Mouse (Mus musculus) embryonic facial prominence, embryonic 14.5 days (tissue): Measurements from ENCODE around the gene Lix1l. TPM values are rescaled to one million over a fixed set of nuclear protein-coding genes. Genes with fewer than 3 reads are reported as not detected.

Experiments
- ATAC-seq: fragments of 200-750 bp; cut with Nextera tagmentation; 2 replicates; pipeline ENCODE4 v1.8.0; 2017; ENCODE audit warnings: low read depth, moderate number of reproducible peaks, moderate TSS enrichment
- DNase-seq: peaks from one replicate; pipeline ENCODE4 v3.0.0-alpha.2; 2015; ENCODE audit warnings: low spot score
- H3K27ac ChIP-seq: fragments of 300-500 bp; sonication (generic); replicated peaks from 2 replicates; pipeline ENCODE4 v1.5.1; 2014; ENCODE audit warnings: low read depth, mild to moderate bottlenecking, low read length, moderate library complexity
- H3K27me3 ChIP-seq: fragments of 300-500 bp; sonication (generic); replicated peaks from 2 replicates; pipeline ENCODE4 v1.6.1; 2014; ENCODE audit warnings: low read length; ENCODE audit not compliant: control insufficient read depth, insufficient read depth
- H3K36me3 ChIP-seq: fragments of 300-500 bp; sonication (generic); 2 replicates; pipeline ENCODE4 v1.6.1; 2014; ENCODE audit warnings: low read length, mixed read lengths; ENCODE audit not compliant: control insufficient read depth, insufficient read depth
- H3K4me1 ChIP-seq: fragments of 300-500 bp; sonication (generic); 2 replicates; pipeline ENCODE4 v1.6.1; 2014; ENCODE audit warnings: antibody characterized with exemption, low read length; ENCODE audit not compliant: control insufficient read depth, insufficient read depth
- H3K4me2 ChIP-seq: fragments of 300-500 bp; sonication (generic); 2 replicates; pipeline ENCODE4 v1.6.1; 2014; ENCODE audit warnings: low read depth, mild to moderate bottlenecking, low read length, moderate library complexity, mixed read lengths
- H3K4me3 ChIP-seq: fragments of 300-500 bp; sonication (generic); 2 replicates; pipeline ENCODE4 v1.5.1; 2014; ENCODE audit warnings: low read depth, mild to moderate bottlenecking, low read length
- H3K9ac ChIP-seq: fragments of 300-500 bp; sonication (generic); 2 replicates; pipeline ENCODE4 v1.6.1; 2014; ENCODE audit warnings: low read depth, mild to moderate bottlenecking, low read length, moderate library complexity, mixed read lengths
- H3K9me3 ChIP-seq: fragments of 300-500 bp; sonication (generic); 2 replicates; pipeline ENCODE4 v1.6.1; 2016; ENCODE audit warnings: low read length; ENCODE audit not compliant: control insufficient read depth
- WGBS: fragments of 180-500 bp; shearing (Covaris S2); extraction: QIAGEN DNeasy Blood & Tissue Kit; methylation state at CpG from one replicate; pipeline ENCODE4 v1.1.7; 2014; 5-methylcytosine and 5-hydroxymethylcytosine counted together
- polyA plus RNA-seq: library from polyadenylated mRNA; unstranded; fragments of >200 nt; fragmentation: Nextera tagmentation; extraction: Ambion mirVana; gene quantifications from 2 replicates; pipeline ENCODE4 v1.2.1, GENCODE M21; 2014

The Lix1l gene
- polyA plus RNA-seq, 1 experiment from 2014 or later = 10.1 TPM

DNA sequence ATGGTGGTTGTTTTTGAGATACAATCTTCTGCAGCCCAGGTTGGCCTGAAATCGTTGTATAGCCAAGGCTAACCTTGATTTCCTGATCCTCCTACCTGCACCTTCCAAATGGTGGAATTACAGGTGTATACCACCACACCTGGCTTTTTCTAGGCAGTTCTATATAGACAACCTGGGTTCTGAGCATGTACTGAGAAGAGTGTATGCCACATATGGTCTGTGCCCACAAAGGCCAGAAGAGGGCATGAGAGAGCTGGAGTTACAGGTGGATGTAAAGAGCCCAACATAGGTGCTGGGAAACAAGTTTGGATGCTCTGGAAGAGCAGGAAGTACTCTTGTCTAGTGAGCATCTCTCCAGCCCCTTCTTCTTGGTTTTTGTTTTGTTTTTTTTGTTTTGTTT lies 66.4 kb downstream of the Lix1l start:
- Histone ChIP-seq H3K27me3 (no peaks in the 10 kb centered on the region), H3K9ac (no peak overlapping the region), H3K9me3 (no peaks in the 10 kb centered on the region), H3K4me2 (no peak overlapping the region), H3K4me1 (0 out of 2 replicates have a peak, but pooled peaks cover 9% of the 10 kb centered on the region), H3K4me3 (no peak overlapping the region), H3K36me3 (no peaks in the 10 kb centered on the region), H3K27ac (no peak overlapping the region)
- 34% methylated on average over 1 of the region's 1 CpGs for WGBS
- ATAC-seq = no peak
- no peak for DNase-seq

DNA sequence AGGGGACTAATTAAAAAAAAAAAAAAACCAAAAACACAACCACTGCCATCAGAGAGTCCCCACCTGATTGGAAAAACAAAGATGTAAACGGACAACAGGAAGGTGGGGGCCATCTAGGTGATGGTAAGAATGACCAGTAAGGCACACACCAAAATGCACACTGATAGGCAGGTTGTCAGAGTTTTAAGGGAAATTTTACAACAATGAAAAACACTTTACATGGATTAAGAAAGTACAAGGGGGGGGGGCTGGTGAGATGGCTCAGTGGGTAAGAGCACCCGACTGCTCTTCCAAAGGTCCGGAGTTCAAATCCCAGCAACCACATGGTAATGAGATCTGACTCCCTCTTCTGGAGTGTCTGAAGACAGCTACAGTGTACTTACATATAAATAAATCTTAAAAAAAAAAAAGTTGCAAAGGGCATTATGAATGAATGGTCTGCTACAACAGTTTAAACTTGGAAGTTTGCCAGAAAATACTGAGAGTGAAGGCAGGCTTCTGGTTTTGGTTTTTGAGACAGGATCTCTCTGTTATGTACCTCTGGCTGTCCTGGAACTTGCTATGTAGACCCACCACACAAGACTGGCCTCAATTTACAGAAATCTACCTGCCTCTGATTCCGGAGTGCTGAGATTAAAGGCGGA lies 67.6 kb downstream of the Lix1l start:
- no peaks in the 10 kb centered on the region for H3K36me3 ChIP-seq
- 0 out of 2 replicates have a peak, but pooled peaks cover 6% of the 10 kb centered on the region for H3K4me1 ChIP-seq
- ATAC-seq (no peak), DNase-seq (no peak)
- H3K9ac ChIP-seq = no peak overlapping the region
- no peak overlapping the region for H3K27ac ChIP-seq
- H3K4me3 ChIP-seq = no peak overlapping the region
- no peaks in the 10 kb centered on the region for H3K9me3 ChIP-seq
- no peak overlapping the region for H3K4me2 ChIP-seq
- WGBS = 93% methylated on average over 5 of the region's 5 CpGs
- H3K27me3 ChIP-seq = no peaks in the 10 kb centered on the region

DNA sequence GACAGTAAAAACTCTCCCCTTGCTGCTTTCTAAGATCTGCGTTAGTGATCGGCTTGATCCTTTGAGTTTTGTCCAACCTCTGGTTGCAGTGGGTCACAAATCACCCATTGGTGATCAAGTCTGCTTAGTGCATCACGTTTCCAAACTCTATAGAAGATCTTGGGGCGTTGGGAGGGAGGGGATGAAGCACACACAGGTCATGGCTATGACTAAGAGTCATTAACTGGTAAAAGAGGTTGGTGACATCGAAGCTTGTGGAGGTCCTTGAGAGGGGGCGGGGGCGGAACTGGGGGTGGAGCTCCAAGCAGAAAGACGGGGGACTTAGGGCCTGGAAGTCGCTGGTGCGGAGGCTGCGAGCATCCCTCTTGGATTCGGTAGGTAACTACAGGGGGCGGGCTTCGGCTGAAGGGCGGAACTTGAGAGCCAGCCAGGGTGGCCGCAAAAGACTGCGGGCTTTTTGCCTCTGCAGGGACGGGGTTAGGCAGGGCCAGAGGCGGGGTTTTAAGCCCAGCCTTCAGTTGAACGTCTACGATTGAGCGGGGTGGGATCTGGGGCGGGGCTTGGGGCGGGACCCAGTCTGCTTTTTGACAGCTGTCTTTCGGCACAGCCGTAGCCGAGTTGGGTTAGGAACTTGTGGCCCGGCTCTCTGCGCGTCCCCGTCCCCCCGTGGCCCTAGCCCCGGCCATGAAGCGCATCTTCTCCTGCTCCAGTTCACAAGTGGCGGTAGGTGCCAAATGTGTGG lies 68.9 kb downstream of the Lix1l start, which contains the start of gene Ankrd35:
Gene Ankrd35 (plus strand): TSS at position 405 of the 742 bp plus-strand sequence.
- WGBS = 6% methylated on average over 29 of the region's 35 CpGs
- H3K4me3 ChIP-seq = peak within 1 kb of the TSS; percentile 40
- H3K4me2 ChIP-seq = peak within 1 kb of the TSS; percentile 62
- no peaks in the 10 kb centered on the region for H3K9me3 ChIP-seq
- H3K27me3 ChIP-seq = no peaks in the 10 kb centered on the region
- no peaks in the 10 kb centered on the region for H3K36me3 ChIP-seq
- H3K27ac ChIP-seq = no peak within 1 kb of the TSS
- H3K9ac ChIP-seq = peak within 1 kb of the TSS; percentile 37; the same call in 1 of the 2 replicates
- ATAC-seq = peak; percentile 98
- peak; percentile 95 for DNase-seq
- H3K4me1 ChIP-seq = peaks cover 9% of the 10 kb centered on the region

DNA sequence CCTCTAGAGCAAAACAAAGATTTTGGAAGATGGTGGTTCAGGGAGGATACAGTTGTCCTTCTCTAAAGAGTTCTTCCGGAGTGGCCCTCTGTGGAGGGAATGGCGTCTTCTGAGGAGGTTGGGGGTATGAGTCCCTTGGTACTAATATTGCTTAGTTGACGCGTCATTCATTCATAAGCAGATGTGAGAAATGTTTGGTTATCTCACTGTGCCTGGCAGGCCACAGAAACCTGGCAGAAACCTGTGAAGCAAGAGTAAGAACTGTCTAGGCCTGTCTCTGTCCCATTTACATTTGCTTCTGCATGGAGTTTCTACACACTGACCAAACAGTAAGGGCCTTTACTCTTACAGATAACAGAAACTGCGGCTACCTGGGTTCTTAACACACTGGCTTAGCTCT lies 70.6 kb downstream of the Lix1l start:
- ATAC-seq = no peak
- H3K9me3 ChIP-seq = no peaks in the 10 kb centered on the region

DNA sequence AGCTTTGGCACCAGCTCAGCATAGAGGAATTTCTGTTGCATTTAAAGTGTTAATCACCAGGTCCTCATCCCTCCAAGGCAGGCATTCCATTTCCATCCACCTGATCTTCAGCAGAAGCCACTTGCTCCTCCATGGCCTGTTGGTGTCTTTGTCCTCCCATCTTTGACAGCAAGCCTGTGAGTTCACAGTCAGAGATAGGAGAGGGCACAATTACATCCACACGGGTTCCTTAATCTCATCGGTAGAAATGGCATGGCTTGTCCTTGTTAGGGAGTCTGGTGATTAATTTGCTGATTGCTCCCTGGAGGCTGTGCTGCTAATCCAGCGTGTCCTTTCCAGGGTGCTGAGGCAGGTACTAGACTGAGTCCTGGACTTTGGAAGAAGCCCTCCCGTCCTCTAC lies 72.6 kb downstream of the Lix1l start:
- no peak overlapping the region for H3K27ac ChIP-seq
- H3K4me1 ChIP-seq = peaks cover 9% of the 10 kb centered on the region
- H3K36me3 ChIP-seq = no peaks in the 10 kb centered on the region
- H3K4me3 ChIP-seq = no peak overlapping the region
- H3K9me3 ChIP-seq = no peaks in the 10 kb centered on the region
- 57% methylated on average over 4 of the region's 4 CpGs for WGBS
- H3K27me3 ChIP-seq = no peaks in the 10 kb centered on the region
- no peak overlapping the region for H3K9ac ChIP-seq
- H3K4me2 ChIP-seq = no peak overlapping the region
- DNase-seq (no peak), ATAC-seq (no peak)

More for the DNA sequence above, 70.6 kb downstream of the Lix1l start:
- 95% methylated on average over 5 of the region's 5 CpGs for WGBS
- DNase-seq = no peak
- Histone ChIP-seq H3K36me3 (no peaks in the 10 kb centered on the region), H3K9ac (no peak overlapping the region), H3K27me3 (no peaks in the 10 kb centered on the region), H3K27ac (no peak overlapping the region), H3K4me3 (no peak overlapping the region), H3K4me2 (no peak overlapping the region), H3K4me1 (peaks cover 9% of the 10 kb centered on the region)

DNA sequence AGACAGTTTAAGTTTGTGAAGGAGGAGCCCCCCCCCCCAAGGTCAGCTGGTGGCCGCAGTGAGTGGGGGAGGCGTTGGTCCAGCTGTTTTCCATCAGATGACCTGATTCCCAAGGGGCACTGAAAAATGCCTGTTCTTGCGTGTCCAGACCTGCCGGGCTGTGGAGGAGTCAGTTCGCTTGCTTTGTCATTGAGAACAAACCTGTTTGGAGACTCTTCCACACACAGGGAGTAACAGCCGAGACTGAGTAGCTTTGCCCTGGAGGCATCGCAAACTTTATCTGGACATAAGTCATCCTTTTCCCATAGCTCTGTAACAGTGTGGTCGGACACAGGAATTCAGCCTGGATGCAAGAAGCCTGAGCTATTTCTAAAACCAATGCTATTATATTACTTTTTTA lies 73.5 kb downstream of the Lix1l start:
- Histone ChIP-seq H3K4me3 (no peak overlapping the region), H3K27me3 (no peaks in the 10 kb centered on the region), H3K9me3 (no peaks in the 10 kb centered on the region), H3K4me2 (peak overlapping the region; percentile 25; the same call in 1 of the 2 replicates), H3K4me1 (peaks cover 9% of the 10 kb centered on the region), H3K36me3 (no peaks in the 10 kb centered on the region), H3K27ac (peak overlapping the region; percentile 50), H3K9ac (no peak overlapping the region)
- WGBS = 10% methylated on average over 8 of the region's 8 CpGs
- DNase-seq (peak; percentile 67), ATAC-seq (no peak)

DNA sequence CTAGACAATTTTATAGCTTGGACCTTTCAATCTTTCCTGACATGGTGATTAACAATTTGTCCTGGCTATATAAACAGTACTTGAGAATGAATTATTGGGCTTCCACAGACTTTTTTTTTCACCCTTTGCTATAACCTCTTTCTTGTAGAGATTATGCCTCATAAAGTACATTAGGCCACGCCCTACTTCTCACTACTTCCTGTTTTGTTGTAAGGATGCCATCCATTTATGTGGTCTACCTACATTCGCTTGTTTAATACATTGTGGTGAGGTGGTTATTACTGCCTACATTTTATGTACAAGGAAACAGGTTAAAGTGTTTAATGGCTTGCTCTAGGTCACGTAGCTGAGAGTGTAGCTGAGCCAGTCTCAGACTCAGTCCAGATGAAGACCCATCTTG lies 74.2 kb downstream of the Lix1l start:
- Histone ChIP-seq H3K4me1 (peaks cover 9% of the 10 kb centered on the region), H3K27ac (no peak overlapping the region)
- WGBS = 88% methylated on average over 3 of the region's 3 CpGs

DNA sequence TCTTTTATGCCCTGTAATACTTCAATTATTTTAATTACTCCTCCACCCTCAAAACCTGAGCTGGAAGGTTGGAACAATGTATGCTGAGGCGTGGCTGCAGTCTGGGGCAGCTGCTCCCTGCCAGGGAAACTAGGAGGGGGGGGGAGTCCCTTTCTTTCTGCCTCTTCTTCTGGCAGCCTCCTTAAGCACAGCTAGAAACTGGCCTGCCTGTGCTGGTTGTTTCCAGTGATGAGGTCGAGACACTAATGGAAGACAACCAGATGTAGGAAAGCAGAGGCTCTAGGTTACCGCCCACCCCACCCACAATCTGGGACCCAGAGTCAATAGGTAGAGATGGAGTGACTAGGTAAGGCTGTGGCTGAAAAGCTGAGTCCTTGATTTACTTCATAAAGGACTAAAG lies 74.7 kb downstream of the Lix1l start:
- Histone ChIP-seq H3K4me3 (no peak overlapping the region), H3K36me3 (no peaks in the 10 kb centered on the region), H3K27ac (no peak overlapping the region), H3K4me1 (peaks cover 9% of the 10 kb centered on the region), H3K4me2 (no peak overlapping the region), H3K27me3 (no peaks in the 10 kb centered on the region), H3K9me3 (no peaks in the 10 kb centered on the region), H3K9ac (no peak overlapping the region)
- WGBS = 47% methylated on average over 3 of the region's 3 CpGs
- DNase-seq (peak; percentile 36), ATAC-seq (peak; percentile 39; the same call in 1 of the 2 replicates)

More for the DNA sequence above, 74.2 kb downstream of the Lix1l start:
- no peak for DNase-seq
- Histone ChIP-seq H3K9me3 (no peaks in the 10 kb centered on the region), H3K27me3 (no peaks in the 10 kb centered on the region), H3K4me3 (no peak overlapping the region), H3K9ac (no peak overlapping the region), H3K4me2 (no peak overlapping the region), H3K36me3 (no peaks in the 10 kb centered on the region)
- ATAC-seq = no peak
